Mouse (Mus musculus) midbrain, embryonic 14.5 days (tissue): Measurements from ENCODE around the gene Rsph6a. TPM values are rescaled to one million over a fixed set of nuclear protein-coding genes. Genes with fewer than 3 reads are reported as not detected.
"Not testable (repeated sequence)": the region's sequence is repeated elsewhere in the genome, so short reads cannot be mapped to it uniquely, and the experiment has no call there.

Source experiments
- ATAC-seq: fragments of 200-750 bp; cut with Nextera tagmentation; 2 replicates; pipeline ENCODE4 v1.8.0; 2017; ENCODE audit warnings: moderate number of reproducible peaks, moderate library complexity; ENCODE audit not compliant: low FRiP score, low TSS enrichment
- DNase-seq: peaks from one replicate; pipeline ENCODE4 v3.0.0-alpha.2; 2015
- H3K27ac ChIP-seq: fragments of 300-500 bp; sonication (generic); replicated peaks from 2 replicates; pipeline ENCODE4 v1.5.1; 2014; ENCODE audit warnings: mild to moderate bottlenecking, low read depth, low read length, moderate library complexity
- H3K27me3 ChIP-seq: fragments of 300-500 bp; sonication (generic); 2 replicates; pipeline ENCODE4 v1.6.1; 2014; ENCODE audit warnings: low read length, control low read depth, mixed read lengths; ENCODE audit not compliant: control insufficient read depth, insufficient read depth
- H3K36me3 ChIP-seq: fragments of 300-500 bp; sonication (generic); 2 replicates; pipeline ENCODE4 v1.6.1; 2014; ENCODE audit warnings: low read length, control low read depth; ENCODE audit not compliant: control insufficient read depth, insufficient read depth
- H3K4me1 ChIP-seq: fragments of 300-500 bp; sonication (generic); 2 replicates; pipeline ENCODE4 v1.6.1; 2014; ENCODE audit warnings: mild to moderate bottlenecking, antibody characterized with exemption, low read length, control low read depth; ENCODE audit not compliant: control insufficient read depth, insufficient read depth
- H3K4me2 ChIP-seq: fragments of 300-500 bp; sonication (generic); 2 replicates; pipeline ENCODE4 v1.6.1; 2014; ENCODE audit warnings: mild to moderate bottlenecking, low read length, moderate library complexity
- H3K4me3 ChIP-seq: fragments of 300-500 bp; sonication (generic); replicated peaks from 2 replicates; pipeline ENCODE4 v1.5.1; 2014; ENCODE audit warnings: low read depth, low read length
- H3K9ac ChIP-seq: fragments of 300-500 bp; sonication (generic); replicated peaks from 2 replicates; pipeline ENCODE4 v1.6.1; 2014; ENCODE audit warnings: mild to moderate bottlenecking, low read length, moderate library complexity
- H3K9me3 ChIP-seq: fragments of 300-500 bp; sonication (generic); 2 replicates; pipeline ENCODE4 v1.6.1; 2016; ENCODE audit warnings: low read length, control low read depth, mixed read lengths; ENCODE audit not compliant: control insufficient read depth
- WGBS: fragments of 180-500 bp; shearing (Covaris S2); extraction: QIAGEN DNeasy Blood & Tissue Kit; methylation state at CpG from one replicate; pipeline ENCODE4 v1.1.7; 2014; 5-methylcytosine and 5-hydroxymethylcytosine counted together
- polyA plus RNA-seq: library from polyadenylated mRNA; unstranded; fragments of >200 nt; fragmentation: Nextera tagmentation; extraction: Ambion mirVana; gene quantifications from 2 replicates; pipeline ENCODE4 v1.2.1, GENCODE M21; 2014

Rsph6a gene
- polyA plus RNA-seq, 1 experiment from 2014 or later: 0.21 TPM

DNA sequence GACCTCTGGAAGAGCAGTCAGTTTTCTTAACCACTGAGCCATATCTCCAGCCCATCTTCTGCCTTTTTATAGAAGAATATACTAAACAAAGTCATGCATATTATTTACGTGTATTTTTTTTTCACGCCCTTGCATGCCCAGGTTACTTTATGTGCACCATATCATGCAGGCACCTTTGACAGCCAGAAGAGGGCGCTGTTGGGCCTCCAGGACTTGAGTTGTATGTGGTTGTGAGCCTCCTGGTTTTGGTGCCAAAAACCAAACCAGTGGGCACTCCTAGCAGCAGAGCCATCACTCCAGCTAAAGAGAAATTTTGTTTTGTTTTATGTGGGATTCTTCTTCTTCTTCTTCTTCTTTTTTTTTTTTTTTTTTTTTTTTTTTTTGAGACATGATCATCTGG is 15.0 kb downstream of the Rsph6a start:
- H3K9ac ChIP-seq: no peak overlapping the region
- H3K4me3 ChIP-seq: no peak overlapping the region
- H3K4me1 ChIP-seq: no peaks in the 10 kb centered on the region
- 48% methylated on average over 3 of the region's 3 CpGs for WGBS
- H3K4me2 ChIP-seq: no peak overlapping the region
- DNase-seq (peak; percentile 18), ATAC-seq (no peak)
- peaks cover 12% of the 10 kb centered on the region; the same call in 1 of the 2 replicates for H3K27me3 ChIP-seq
- no peak overlapping the region for H3K27ac ChIP-seq
- no peaks in the 10 kb centered on the region for H3K9me3 ChIP-seq
- no peaks in the 10 kb centered on the region for H3K36me3 ChIP-seq

DNA sequence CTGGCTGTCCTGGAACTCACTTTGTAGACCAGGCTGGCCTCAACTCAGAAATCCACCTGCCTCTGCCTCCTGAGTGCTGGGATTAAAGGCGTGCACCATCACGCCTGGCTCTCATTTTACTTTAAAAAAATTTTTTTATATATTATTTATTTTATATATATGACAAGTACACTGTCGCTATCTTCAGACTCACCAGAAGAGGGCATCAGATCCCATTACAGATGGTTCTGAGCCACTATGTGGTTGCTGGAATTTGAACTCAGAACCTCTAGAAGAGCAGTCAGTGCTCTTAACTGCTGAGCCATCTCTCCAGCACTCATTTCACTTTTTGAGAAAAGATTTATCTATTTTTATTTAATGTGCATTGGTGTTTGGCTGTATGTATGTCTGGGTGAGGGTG is 16.5 kb downstream of the Rsph6a start:
- not testable (repeated sequence) for DNase-seq, H3K27ac ChIP-seq, H3K27me3 ChIP-seq, H3K9ac ChIP-seq, ATAC-seq, H3K4me3 ChIP-seq, H3K4me2 ChIP-seq, H3K36me3 ChIP-seq, H3K9me3 ChIP-seq, H3K4me1 ChIP-seq
- 61% methylated on average over 3 of the region's 3 CpGs for WGBS

DNA sequence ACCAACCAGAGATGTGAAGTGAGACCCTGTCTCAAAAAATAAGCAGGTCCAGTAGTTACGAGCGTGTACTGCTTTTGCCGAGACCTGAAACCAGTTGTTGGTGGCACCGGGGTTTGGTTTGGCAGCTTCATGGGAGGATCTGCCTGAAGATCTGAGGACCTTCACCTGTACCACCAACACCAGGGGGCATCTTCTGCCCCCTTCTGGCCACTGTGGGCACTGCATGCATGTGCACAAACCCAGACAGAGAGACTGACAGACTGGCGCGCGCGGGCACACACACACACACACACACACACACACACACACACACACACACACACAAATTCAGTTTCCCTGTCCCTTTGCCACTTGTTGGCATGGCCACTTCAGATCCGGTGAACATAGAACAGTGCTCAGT is 19.0 kb downstream of the Rsph6a start:
- no peak overlapping the region for H3K4me2 ChIP-seq
- ATAC-seq (no peak), DNase-seq (no peak)
- 81% methylated on average over 9 of the region's 9 CpGs for WGBS
- H3K4me1 ChIP-seq: peaks cover 15% of the 10 kb centered on the region
- no peak overlapping the region for H3K9ac ChIP-seq
- peaks cover 7% of the 10 kb centered on the region for H3K36me3 ChIP-seq
- H3K9me3 ChIP-seq: no peaks in the 10 kb centered on the region
- no peak overlapping the region for H3K27ac ChIP-seq
- H3K27me3 ChIP-seq: no peaks in the 10 kb centered on the region
- H3K4me3 ChIP-seq: no peak overlapping the region

DNA sequence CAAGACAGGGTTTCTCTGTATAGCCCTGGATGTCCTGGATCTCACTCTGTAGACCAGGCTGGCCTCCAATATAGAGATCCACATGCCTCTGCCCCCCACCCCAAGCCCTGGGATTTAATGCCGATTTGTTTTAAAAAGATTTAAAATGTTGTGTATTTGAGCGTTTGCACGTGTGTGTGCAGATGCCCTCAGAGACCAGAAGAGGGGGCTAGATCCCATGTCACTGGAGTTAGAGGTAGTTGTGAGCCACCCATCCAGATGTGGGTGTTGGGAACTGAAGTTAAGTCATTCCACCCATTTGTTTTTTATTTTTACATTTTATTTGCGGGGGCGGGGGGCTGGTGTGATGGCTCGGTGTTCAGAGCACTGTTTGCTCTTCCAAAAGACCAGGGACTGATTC is 20.0 kb downstream of the Rsph6a start:
- Histone ChIP-seq H3K9ac (no peak overlapping the region), H3K4me3 (no peak overlapping the region), H3K27ac (no peak overlapping the region), H3K4me2 (no peak overlapping the region), H3K9me3 (no peaks in the 10 kb centered on the region), H3K36me3 (peaks cover 17% of the 10 kb centered on the region), H3K4me1 (peaks cover 15% of the 10 kb centered on the region), H3K27me3 (no peaks in the 10 kb centered on the region)
- DNase-seq: no peak
- 97% methylated on average over 6 of the region's 6 CpGs for WGBS
- ATAC-seq: no peak

DNA sequence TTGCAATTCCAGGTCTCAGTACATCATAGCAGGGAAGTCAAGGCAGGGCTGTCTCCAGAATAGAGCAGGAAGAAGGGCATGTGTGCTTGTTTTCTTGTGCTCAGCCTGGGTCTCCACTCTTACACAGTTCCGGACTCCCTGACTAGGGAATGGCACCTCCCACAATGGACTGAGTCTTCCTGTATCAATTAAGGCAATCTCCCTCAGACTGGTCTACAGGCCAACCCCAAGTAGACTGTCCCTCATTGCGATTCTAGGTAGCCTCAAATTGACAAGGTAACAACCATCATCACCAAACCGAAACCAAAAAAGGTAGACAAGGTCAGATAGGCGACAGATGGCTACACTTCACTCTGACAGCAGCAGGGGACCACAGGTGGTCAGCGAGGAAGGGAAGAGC is 20.7 kb downstream of the Rsph6a start:
- Histone ChIP-seq H3K4me1 (peaks cover 15% of the 10 kb centered on the region), H3K27me3 (no peaks in the 10 kb centered on the region), H3K9me3 (no peaks in the 10 kb centered on the region), H3K9ac (no peak overlapping the region), H3K4me2 (peak overlapping the region; percentile 95), H3K36me3 (peaks cover 25% of the 10 kb centered on the region), H3K27ac (peak overlapping the region; percentile 54; the same call in 1 of the 2 replicates), H3K4me3 (peak overlapping the region; percentile 95)
- DNase-seq: no peak
- 64% methylated on average over 5 of the region's 5 CpGs for WGBS
- ATAC-seq: no peak

DNA sequence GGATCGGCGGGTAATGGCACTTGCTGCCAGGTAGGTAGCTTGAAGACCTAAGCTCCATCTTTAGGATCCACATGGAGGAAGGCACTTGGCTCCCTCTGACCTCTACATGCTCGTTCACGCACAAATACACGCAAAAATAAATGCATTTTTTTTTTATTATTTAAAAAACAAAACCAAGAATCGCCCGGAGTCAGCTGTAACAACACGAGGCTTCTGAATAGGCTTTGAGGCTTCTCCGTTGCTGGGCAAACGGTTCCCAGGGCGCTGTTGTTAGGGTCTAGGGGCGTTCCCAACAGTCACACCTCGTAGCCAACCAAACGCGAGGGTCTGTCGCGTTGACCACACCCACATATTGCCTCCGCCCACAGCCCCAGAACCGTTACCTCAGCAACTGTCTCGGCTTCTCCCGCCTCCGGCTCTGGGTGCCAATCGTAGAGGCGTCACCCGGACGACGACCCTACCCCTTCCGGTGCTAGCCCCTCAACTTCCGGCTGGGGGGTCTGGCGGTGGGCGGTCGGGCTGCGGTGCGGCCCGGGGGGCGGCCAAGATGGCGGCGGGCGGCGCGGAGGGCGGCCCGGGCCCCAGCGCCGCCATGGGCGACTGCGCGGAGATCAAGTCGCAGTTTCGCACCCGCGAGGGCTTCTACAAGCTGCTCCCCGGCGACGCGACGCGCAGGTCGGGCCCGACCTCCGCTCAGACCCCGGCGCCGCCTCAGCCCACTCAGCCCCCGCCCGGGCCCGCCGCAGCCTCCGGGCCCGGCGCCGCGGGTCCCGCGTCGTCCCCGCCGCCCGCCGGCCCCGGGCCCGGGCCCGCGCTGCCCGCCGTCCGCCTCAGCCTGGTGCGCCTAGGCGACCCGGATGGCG is 21.5 kb downstream of the Rsph6a start, which contains the start of gene Dmwd:
Gene Dmwd (plus strand): TSS at position 505 of the 863 bp plus-strand sequence.
- Histone ChIP-seq H3K4me1 (peaks cover 15% of the 10 kb centered on the region), H3K27ac (peak within 1 kb of the TSS; percentile 82), H3K36me3 (peaks cover 32% of the 10 kb centered on the region), H3K4me2 (peak within 1 kb of the TSS; percentile 95), H3K4me3 (peak within 1 kb of the TSS; percentile 95), H3K9ac (peak within 1 kb of the TSS; percentile 96), H3K27me3 (no peaks in the 10 kb centered on the region), H3K9me3 (no peaks in the 10 kb centered on the region)
- ATAC-seq (peak; percentile 99), DNase-seq (peak; percentile 99)
- WGBS: 1% methylated on average over 91 of the region's 91 CpGs

DNA sequence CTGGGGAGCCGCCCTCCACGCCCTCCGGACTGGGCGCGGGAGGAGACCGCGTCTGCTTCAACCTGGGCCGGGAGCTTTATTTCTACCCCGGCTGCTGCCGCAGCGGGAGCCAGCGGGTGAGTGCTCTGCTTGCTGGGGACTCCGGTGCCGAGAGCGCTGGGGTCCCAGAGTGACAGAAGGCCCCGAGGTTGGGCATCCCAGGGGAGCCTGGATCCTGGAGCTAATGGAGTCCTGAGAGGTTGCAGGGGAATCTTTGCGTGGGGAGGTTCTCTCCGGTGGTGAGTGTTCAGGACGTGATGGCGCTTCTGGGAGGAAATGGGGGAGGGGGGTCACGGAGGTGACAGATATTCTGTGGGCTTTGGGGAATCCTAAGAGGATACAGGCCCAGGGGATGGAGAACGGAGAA is 22.1 kb downstream of the Rsph6a start:
- peak overlapping the region; percentile 95 for H3K4me3 ChIP-seq
- peak overlapping the region; percentile 95 for H3K4me2 ChIP-seq
- H3K27ac ChIP-seq: peak overlapping the region; percentile 82
- no peaks in the 10 kb centered on the region for H3K9me3 ChIP-seq
- H3K4me1 ChIP-seq: peaks cover 15% of the 10 kb centered on the region
- ATAC-seq: no peak
- peak; percentile 47 for DNase-seq
- peak overlapping the region; percentile 96 for H3K9ac ChIP-seq
- H3K36me3 ChIP-seq: peaks cover 38% of the 10 kb centered on the region
- WGBS: under 1% methylated on average over 22 of the region's 22 CpGs
- no peaks in the 10 kb centered on the region for H3K27me3 ChIP-seq

DNA sequence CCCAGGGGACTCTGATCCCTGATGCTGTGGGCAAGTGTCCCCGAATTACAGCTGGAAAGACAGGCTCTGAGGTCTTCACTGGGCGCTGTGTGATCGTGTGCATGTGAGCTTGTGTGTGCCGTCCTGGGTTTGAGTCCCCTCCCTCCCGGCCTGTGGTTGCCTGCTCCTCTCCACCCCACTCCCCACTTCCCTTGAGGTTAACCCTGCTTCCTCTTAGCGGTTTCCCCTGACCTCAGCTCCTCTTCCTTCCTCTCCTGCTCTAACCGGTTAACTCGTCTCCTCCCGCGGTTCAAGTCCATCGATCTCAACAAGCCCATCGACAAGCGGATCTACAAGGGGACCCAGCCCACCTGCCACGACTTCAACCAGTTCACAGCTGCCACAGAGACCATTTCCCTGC is 23.3 kb downstream of the Rsph6a start:
- peak overlapping the region; percentile 95 for H3K4me3 ChIP-seq
- H3K4me1 ChIP-seq: peaks cover 15% of the 10 kb centered on the region
- WGBS: 79% methylated on average over 14 of the region's 14 CpGs
- peak overlapping the region; percentile 95 for H3K4me2 ChIP-seq
- peaks cover 50% of the 10 kb centered on the region for H3K36me3 ChIP-seq
- no peak overlapping the region for H3K27ac ChIP-seq
- no peaks in the 10 kb centered on the region for H3K27me3 ChIP-seq
- no peaks in the 10 kb centered on the region for H3K9me3 ChIP-seq
- peak overlapping the region; percentile 3; the same call in 1 of the 2 replicates for H3K9ac ChIP-seq
- DNase-seq: no peak
- no peak for ATAC-seq

DNA sequence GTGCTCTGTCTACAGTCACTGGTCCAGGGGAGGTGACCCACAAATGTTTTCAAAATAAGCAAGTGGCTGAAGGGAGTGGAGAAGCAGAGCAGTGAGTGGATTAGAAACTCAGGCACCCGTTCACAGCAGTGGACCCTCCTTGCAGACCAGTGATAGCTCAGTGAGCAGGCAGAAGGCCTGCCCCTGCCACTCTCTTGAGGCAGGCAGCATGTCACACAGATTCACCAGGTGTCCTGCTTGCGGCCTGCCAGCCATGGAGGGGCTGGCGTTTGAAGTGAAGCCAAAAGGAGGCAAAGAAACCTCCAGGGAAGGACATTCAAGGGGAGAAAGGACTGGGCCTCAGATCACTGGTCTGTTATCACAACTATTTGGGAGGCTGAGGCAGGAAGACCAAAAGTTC is 24.2 kb downstream of the Rsph6a start:
- H3K9me3 ChIP-seq: no peaks in the 10 kb centered on the region
- WGBS: 86% methylated on average over 3 of the region's 3 CpGs
- no peak overlapping the region for H3K4me2 ChIP-seq
- DNase-seq (no peak), ATAC-seq (no peak)
- H3K27me3 ChIP-seq: no peaks in the 10 kb centered on the region
- peaks cover 15% of the 10 kb centered on the region for H3K4me1 ChIP-seq
- no peak overlapping the region for H3K27ac ChIP-seq
- no peak overlapping the region for H3K9ac ChIP-seq
- peaks cover 60% of the 10 kb centered on the region for H3K36me3 ChIP-seq
- H3K4me3 ChIP-seq: no peak overlapping the region
